Comparison of ENCODE assay signal across 19 mouse cellular contexts in genomic region chr10:21930781-21931380, GRCm38 (mm10). TPM values are rescaled to one million over a fixed set of nuclear protein-coding genes. Genes with fewer than 3 reads are reported as not detected.
A peak's percentile ranks its signal among the peaks of the same experiment; 100 is the strongest.
DNase-seq lines count a peak whose midpoint lies in the region; ATAC-seq and TF ChIP-seq lines count a peak whose summit lies in the region.
"Had no signal": no experiment of that assay in that cellular context is flagged by ENCODE, and none has a peak within 500 bp of the region (broad histone marks: within the 10 kb centered on the region; RNA-seq: fewer than 3 reads in every experiment).

No protein-coding gene starts in this region.

- TF ChIP-seq CTCF in cortical plate, adult 2 months (IDR thresholded peaks at IDR 0.05; ENCODE audit: extremely low read depth, insufficient read depth, low read length), result no peak

- no peak for ATAC-seq in heart, embryonic 12.5 days (ENCODE audit: insufficient number of reproducible peaks, low FRiP score)
- peak; percentile 45; the same call in 1 of the 2 replicates for ATAC-seq in midbrain, embryonic 15.5 days (replicated peaks)
- no peak for ATAC-seq in CD4-positive, CD25-positive, alpha-beta regulatory T cell, adult 4 months
- ATAC-seq in kidney, embryonic 15.5 days (replicated peaks; ENCODE audit: low FRiP score), result no peak
- ATAC-seq: forebrain, embryonic 16.5 days; hindbrain, postnatal 0 days; intestine, postnatal 0 days had no signal

- no peaks in the 10 kb centered on the region for H3K27me3 ChIP-seq in heart, embryonic 10.5 days (ENCODE audit: insufficient read depth, poor library complexity, severe bottlenecking)
- no peaks in the 10 kb centered on the region for H3K27me3 ChIP-seq in heart, embryonic 12.5 days (replicated peaks)
- H3K27me3 ChIP-seq in midbrain, embryonic 15.5 days (replicated peaks), result no peaks in the 10 kb centered on the region
- no peaks in the 10 kb centered on the region for H3K27me3 ChIP-seq in midbrain, embryonic 10.5 days (ENCODE audit: low read depth, poor library complexity, severe bottlenecking)
- no peaks in the 10 kb centered on the region for H3K27me3 ChIP-seq in kidney, embryonic 15.5 days
- H3K27me3 ChIP-seq: embryonic facial prominence, embryonic 12.5 days had no signal

- no peak for TF ChIP-seq POLR2A in cortical plate, adult 2 months (IDR thresholded peaks at IDR 0.05; ENCODE audit: extremely low read depth, insufficient read depth, low read length)

- H3K4me1 ChIP-seq in heart, embryonic 10.5 days, result peaks cover 14% of the 10 kb centered on the region
- peaks cover 14% of the 10 kb centered on the region for H3K4me1 ChIP-seq in heart, embryonic 12.5 days (replicated peaks)
- no peaks in the 10 kb centered on the region for H3K4me1 ChIP-seq in midbrain, embryonic 15.5 days
- H3K4me1 ChIP-seq in midbrain, embryonic 10.5 days, result peaks cover 4% of the 10 kb centered on the region; the same call in 1 of the 2 replicates
- peaks cover 4% of the 10 kb centered on the region for H3K4me1 ChIP-seq in cortical plate, adult 2 months (ENCODE audit: control insufficient read depth, insufficient read depth, low read length)
- no peaks in the 10 kb centered on the region for H3K4me1 ChIP-seq in kidney, embryonic 15.5 days
- H3K4me1 ChIP-seq: embryonic facial prominence, embryonic 12.5 days; hindbrain, embryonic 10.5 days had no signal

- H3K9me3 ChIP-seq in heart, embryonic 10.5 days, result no peaks in the 10 kb centered on the region
- no peaks in the 10 kb centered on the region for H3K9me3 ChIP-seq in heart, embryonic 12.5 days (replicated peaks)
- H3K9me3 ChIP-seq in midbrain, embryonic 15.5 days, result no peaks in the 10 kb centered on the region
- no peaks in the 10 kb centered on the region for H3K9me3 ChIP-seq in midbrain, embryonic 10.5 days (replicated peaks)
- H3K9me3 ChIP-seq in kidney, embryonic 15.5 days (replicated peaks), result no peaks in the 10 kb centered on the region
- H3K9me3 ChIP-seq: embryonic facial prominence, embryonic 12.5 days; hindbrain, embryonic 10.5 days had no signal

- peak; percentile 46 for DNase-seq in heart, embryonic 10.5 days (ENCODE audit: low spot score)
- no peak for DNase-seq in midbrain, embryonic 10.5 days (ENCODE audit: low spot score)
- no peak for DNase-seq in adrenal gland, postnatal 25 days
- DNase-seq: cerebellum, adult 9-11 months; heart, adult 2 months; liver; right cerebral cortex, postnatal 25 days; thymus, postnatal 14 days had no signal

- H3K27ac ChIP-seq in heart, embryonic 10.5 days, result no peak overlapping the region
- H3K27ac ChIP-seq in heart, embryonic 12.5 days (ENCODE audit: poor library complexity, severe bottlenecking), result no peak overlapping the region
- H3K27ac ChIP-seq in midbrain, embryonic 15.5 days, result no peak overlapping the region
- H3K27ac ChIP-seq in midbrain, embryonic 10.5 days (replicated peaks), result no peak overlapping the region
- H3K27ac ChIP-seq in cortical plate, adult 2 months (ENCODE audit: insufficient read depth, low read length), result 0 out of 2 replicates have a peak overlapping the region, but pooled peaks have one; percentile 13
- no peak overlapping the region for H3K27ac ChIP-seq in kidney, embryonic 15.5 days
- H3K27ac ChIP-seq: embryonic facial prominence, embryonic 12.5 days; heart, adult 2 months; hindbrain, embryonic 10.5 days; hindbrain, postnatal 0 days had no signal

- no peaks in the 10 kb centered on the region for H3K36me3 ChIP-seq in heart, embryonic 10.5 days
- no peaks in the 10 kb centered on the region for H3K36me3 ChIP-seq in heart, embryonic 12.5 days
- H3K36me3 ChIP-seq in midbrain, embryonic 15.5 days (replicated peaks), result no peaks in the 10 kb centered on the region
- no peaks in the 10 kb centered on the region for H3K36me3 ChIP-seq in midbrain, embryonic 10.5 days
- H3K36me3 ChIP-seq in kidney, embryonic 15.5 days, result no peaks in the 10 kb centered on the region
- H3K36me3 ChIP-seq: embryonic facial prominence, embryonic 12.5 days; hindbrain, embryonic 10.5 days had no signal

- 75% methylated on average over 10 of the region's 10 CpGs for WGBS in heart, embryonic 10.5 days
- 75% methylated on average over 10 of the region's 10 CpGs for WGBS in heart, embryonic 12.5 days
- WGBS in midbrain, embryonic 15.5 days, result 72% methylated on average over 10 of the region's 10 CpGs
- WGBS in midbrain, embryonic 10.5 days, result 80% methylated on average over 10 of the region's 10 CpGs
- WGBS in kidney, embryonic 15.5 days, result 85% methylated on average over 10 of the region's 10 CpGs

- H3K4me3 ChIP-seq in heart, embryonic 10.5 days, result no peak overlapping the region
- H3K4me3 ChIP-seq in heart, embryonic 12.5 days, result no peak overlapping the region
- no peak overlapping the region for H3K4me3 ChIP-seq in midbrain, embryonic 15.5 days
- no peak overlapping the region for H3K4me3 ChIP-seq in midbrain, embryonic 10.5 days
- no peak overlapping the region for H3K4me3 ChIP-seq in cortical plate, adult 2 months (ENCODE audit: insufficient read depth, low read length)
- no peak overlapping the region for H3K4me3 ChIP-seq in kidney, embryonic 15.5 days (replicated peaks)
- H3K4me3 ChIP-seq: embryonic facial prominence, embryonic 12.5 days; erythroblast, embryonic 14.5 days; heart, adult 2 months; hindbrain, embryonic 10.5 days had no signal

- H3K4me2 ChIP-seq in heart, embryonic 12.5 days, result no peak overlapping the region
- H3K4me2 ChIP-seq in midbrain, embryonic 15.5 days, result no peak overlapping the region
- H3K4me2 ChIP-seq in kidney, embryonic 15.5 days, result no peak overlapping the region
- H3K4me2 ChIP-seq: embryonic facial prominence, embryonic 12.5 days had no signal

- no peak overlapping the region for H3K9ac ChIP-seq in heart, embryonic 12.5 days
- no peak overlapping the region for H3K9ac ChIP-seq in midbrain, embryonic 15.5 days
- H3K9ac ChIP-seq in kidney, embryonic 15.5 days, result no peak overlapping the region
- H3K9ac ChIP-seq: embryonic facial prominence, embryonic 12.5 days had no signal

RNA-seq across cellular contexts. Expression of gene Sgk1, which starts 48.9 kb away (rescaled TPM):
- 20.5 and 22.8 TPM in 2 replicates for polyA plus RNA-seq in heart, embryonic 10.5 days (2016; fragmentation: Nextera tagmentation; extraction: Ambion mirVana)
- polyA plus RNA-seq in heart, embryonic 12.5 days (2016; fragmentation: Nextera tagmentation; extraction: Ambion mirVana), result 24.3 and 26.0 TPM in 2 replicates
- 40.8 and 45.1 TPM in 2 replicates for polyA plus RNA-seq in midbrain, embryonic 15.5 days (2015; fragmentation: Nextera tagmentation; extraction: Ambion mirVana)
- polyA plus RNA-seq in midbrain, embryonic 10.5 days (2016; fragmentation: Nextera tagmentation; extraction: Ambion mirVana), result 18.8 and 20.2 TPM in 2 replicates
- polyA plus RNA-seq in cortical plate, adult 2 months (2012; rRNA removed), result 58.4 and 64.1 TPM in 2 replicates
- 108 and 120 TPM in 2 replicates for total RNA-seq in adrenal gland, postnatal 25 days (2021)
- 10 to 100 TPM; 22.2 to 26.6 TPM for polyA plus RNA-seq in CD4-positive, CD25-positive, alpha-beta regulatory T cell, adult 4 months (2017; shearing (Covaris generic))
- 73.7 and 75.2 TPM in 2 replicates for polyA plus RNA-seq in kidney, embryonic 15.5 days (2015; fragmentation: Nextera tagmentation; extraction: Ambion mirVana)
